Mouse (Mus musculus) E14TG2a.4 (cell line): Measurements from ENCODE around the gene Fam207a.

Source experiments
- H3K27me3 ChIP-seq: 2 replicates; pipeline ENCODE4 v1.6.1; 2014; ENCODE audit warnings: low read length, control low read depth; ENCODE audit not compliant: insufficient read depth
- H3K36me3 ChIP-seq: 2 replicates; pipeline ENCODE4 v1.6.1; 2014; ENCODE audit warnings: low read length, control low read depth; ENCODE audit not compliant: insufficient read depth
- H3K4me1 ChIP-seq: replicated peaks from 2 replicates; pipeline ENCODE4 v1.6.1; 2014; ENCODE audit warnings: low read depth, low read length, control low read depth
- H3K4me3 ChIP-seq: replicated peaks from 2 replicates; pipeline ENCODE4 v1.5.1; 2014; ENCODE audit warnings: mild to moderate bottlenecking, low read length
- H3K9me3 ChIP-seq: 2 replicates; pipeline ENCODE4 v1.6.1; 2014; ENCODE audit warnings: low read length, control low read depth
- CTCF ChIP-seq: conservative IDR thresholded peaks from 2 replicates; pipeline ENCODE4 v1.5.1; 2014; ENCODE audit warnings: low read length
- NANOG ChIP-seq: IDR thresholded peaks from 2 replicates; pipeline ENCODE4 v1.6.1; 2014; ENCODE audit warnings: borderline replicate concordance, low read length, mixed read lengths
- POU5F1 ChIP-seq: IDR thresholded peaks from 2 replicates; pipeline ENCODE4 v1.6.1; 2014; ENCODE audit warnings: low read length, borderline replicate concordance

The Fam207a gene

GRCm38 (mm10) chr10:77451822-77452221 lies 63.8 kb downstream of the Fam207a start:
- no peak for TF ChIP-seq NANOG
- no peak for TF ChIP-seq POU5F1
- TF ChIP-seq CTCF = no peak
- Histone ChIP-seq H3K4me1 (peaks cover 5% of the 10 kb centered on the region; the same call in 1 of the 2 replicates), H3K36me3 (no peaks in the 10 kb centered on the region), H3K9me3 (no peaks in the 10 kb centered on the region), H3K27me3 (no peaks in the 10 kb centered on the region; the same call in none of the 2 replicates), H3K4me3 (no peak overlapping the region)

- Histone ChIP-seq H3K4me3 (no peak overlapping the region), H3K36me3 (no peaks in the 10 kb centered on the region), H3K27me3 (no peaks in the 10 kb centered on the region; the same call in none of the 2 replicates), H3K9me3 (0 out of 2 replicates have a peak, but pooled peaks cover 2% of the 10 kb centered on the region), H3K4me1 (peaks cover 5% of the 10 kb centered on the region; the same call in 1 of the 2 replicates)
- TF ChIP-seq CTCF (no peak), NANOG (no peak), POU5F1 (no peak)
Measured at GRCm38 (mm10) chr10:77450159-77450464, 65.5 kb downstream of the Fam207a start.

- Histone ChIP-seq H3K4me1 (peaks cover 5% of the 10 kb centered on the region; the same call in 1 of the 2 replicates), H3K9me3 (0 out of 2 replicates have a peak, but pooled peaks cover 7% of the 10 kb centered on the region), H3K27me3 (no peaks in the 10 kb centered on the region; the same call in none of the 2 replicates), H3K4me3 (peak overlapping the region; percentile 13; the same call in 1 of the 2 replicates), H3K36me3 (no peaks in the 10 kb centered on the region)
- no peak for TF ChIP-seq CTCF
- TF ChIP-seq POU5F1 = no peak
- TF ChIP-seq NANOG = no peak
Measured at GRCm38 (mm10) chr10:77449315-77450158, 66.0 kb downstream of the Fam207a start.

GRCm38 (mm10) chr10:77448698-77449247 lies 66.8 kb downstream of the Fam207a start:
- H3K27me3 ChIP-seq = no peaks in the 10 kb centered on the region; the same call in none of the 2 replicates
- no peaks in the 10 kb centered on the region for H3K36me3 ChIP-seq
- 0 out of 2 replicates have a peak, but pooled peaks cover 7% of the 10 kb centered on the region for H3K9me3 ChIP-seq
- no peak overlapping the region for H3K4me3 ChIP-seq
- TF ChIP-seq CTCF (no peak), NANOG (no peak), POU5F1 (no peak)
- peaks cover 5% of the 10 kb centered on the region; the same call in 1 of the 2 replicates for H3K4me1 ChIP-seq

GRCm38 (mm10) chr10:77448209-77448608 lies 67.4 kb downstream of the Fam207a start:
- H3K36me3 ChIP-seq = no peaks in the 10 kb centered on the region
- no peaks in the 10 kb centered on the region; the same call in none of the 2 replicates for H3K27me3 ChIP-seq
- no peak overlapping the region for H3K4me3 ChIP-seq
- TF ChIP-seq NANOG (no peak), POU5F1 (no peak), CTCF (no peak)
- peaks cover 5% of the 10 kb centered on the region; the same call in 1 of the 2 replicates for H3K4me1 ChIP-seq
- 0 out of 2 replicates have a peak, but pooled peaks cover 7% of the 10 kb centered on the region for H3K9me3 ChIP-seq

GRCm38 (mm10) chr10:77447755-77448154 lies 67.8 kb downstream of the Fam207a start:
- Histone ChIP-seq H3K4me1 (peaks cover 5% of the 10 kb centered on the region; the same call in 1 of the 2 replicates), H3K9me3 (0 out of 2 replicates have a peak, but pooled peaks cover 7% of the 10 kb centered on the region)

GRCm38 (mm10) chr10:77442250-77442649 lies 73.3 kb downstream of the Fam207a start:
- Histone ChIP-seq H3K27me3 (no peaks in the 10 kb centered on the region), H3K4me3 (no peak overlapping the region)
- no peak for TF ChIP-seq POU5F1
- TF ChIP-seq CTCF = peak; percentile 25

More at GRCm38 (mm10) chr10:77447755-77448154, 67.8 kb downstream of the Fam207a start:
- TF ChIP-seq CTCF (no peak), POU5F1 (no peak), NANOG (no peak)
- Histone ChIP-seq H3K4me3 (no peak overlapping the region), H3K36me3 (no peaks in the 10 kb centered on the region), H3K27me3 (no peaks in the 10 kb centered on the region; the same call in none of the 2 replicates)

GRCm38 (mm10) chr10:77441812-77442211 lies 73.8 kb downstream of the Fam207a start:
- TF ChIP-seq NANOG = no peak
- no peak for TF ChIP-seq POU5F1
- TF ChIP-seq CTCF = no peak
- Histone ChIP-seq H3K27me3 (no peaks in the 10 kb centered on the region), H3K4me1 (peaks cover 10% of the 10 kb centered on the region), H3K9me3 (0 out of 2 replicates have a peak, but pooled peaks cover 7% of the 10 kb centered on the region), H3K4me3 (no peak overlapping the region), H3K36me3 (no peaks in the 10 kb centered on the region)

More at GRCm38 (mm10) chr10:77442250-77442649, 73.3 kb downstream of the Fam207a start:
- peaks cover 10% of the 10 kb centered on the region for H3K4me1 ChIP-seq
- no peaks in the 10 kb centered on the region for H3K36me3 ChIP-seq
- 0 out of 2 replicates have a peak, but pooled peaks cover 7% of the 10 kb centered on the region for H3K9me3 ChIP-seq
